Mouse (Mus musculus): ENCODE measurements around the gene Kcnip4. TPM values are rescaled to one million over a fixed set of nuclear protein-coding genes. Genes with fewer than 3 reads are reported as not detected.

Kcnip4 gene
- polyA plus RNA-seq (2015; fragmentation: Illumina TruSeq; extraction: RNeasy Lipid Tissue Mini Kit (QIAGEN cat#74804); ENCODE audit: insufficient read depth, low read depth, low replicate concordance): 0.35 TPM

DNA sequence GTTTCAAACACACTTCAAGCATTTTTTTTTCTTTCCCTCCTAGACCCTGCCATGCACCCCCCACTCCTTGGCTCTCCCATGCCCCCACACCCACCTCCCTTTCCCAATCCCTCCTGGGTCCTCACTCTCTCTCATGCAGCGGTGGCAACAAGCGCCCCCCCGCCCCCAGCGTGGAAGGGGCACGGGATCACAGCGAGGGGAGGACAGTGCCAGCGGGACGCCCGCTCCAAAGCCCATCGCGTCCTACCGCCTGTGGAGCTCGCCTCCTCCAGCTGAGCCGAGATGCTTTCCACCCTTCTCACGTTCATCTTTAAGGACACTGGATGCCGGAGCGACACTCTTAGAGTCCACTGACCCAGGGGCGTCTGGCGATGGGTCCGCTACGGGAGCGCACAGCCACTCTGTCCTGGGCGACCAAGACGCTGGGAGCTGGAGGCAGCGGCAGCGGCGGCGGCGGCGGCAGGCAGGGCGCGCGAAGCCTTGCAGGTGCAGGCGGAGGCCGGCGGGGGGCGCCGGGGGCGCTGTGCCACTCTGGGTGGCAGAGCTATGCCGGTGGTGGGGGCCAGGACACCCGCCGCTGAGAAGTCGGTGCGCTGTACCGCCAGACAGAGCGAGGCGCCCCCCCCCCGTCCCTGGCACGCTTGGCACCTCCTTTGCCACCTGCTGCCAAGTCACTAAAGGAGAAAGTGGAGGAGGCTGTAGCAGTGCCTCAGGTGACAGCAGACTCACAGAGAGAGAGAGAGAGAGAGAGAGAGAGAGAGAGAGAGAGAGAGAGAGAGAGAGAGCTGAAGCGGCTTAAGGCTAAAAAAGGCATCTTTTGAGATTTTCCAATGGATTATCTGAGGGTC, at the start of gene Kcnip4:
TSS of gene Kcnip4 (minus strand) at position 514 of the 848 bp plus-strand sequence.

